Mouse (Mus musculus) megakaryocyte progenitor cell, adult 5-6 weeks (primary cell): ENCODE results near the gene Orm2. TPM values are rescaled to one million over a fixed set of nuclear protein-coding genes. Genes with fewer than 3 reads are reported as not detected.
A peak's percentile ranks its signal among the peaks of the same experiment; 100 is the strongest.

Experiments used
- ATAC-seq: replicated peaks from 2 replicates; pipeline ENCODE4 v1.8.0; 2016; ENCODE audit warnings: mild to moderate bottlenecking, moderate TSS enrichment, inconsistent platforms; ENCODE audit not compliant: poor library complexity
- total RNA-seq, 2 experiments: library from RNA; stranded (forward) in 1 of 2; stranded (reverse) in 1 of 2; fragments of 157-497, 149-512 nt in 1 of 2; fragments of 200-1000 nt in 1 of 2; gene quantifications; 2 replicates each; pipeline versions ENCODE4 v1.2.3 to v1.2.4; 2015 to 2017

Gene Orm2
- total RNA-seq, 2 experiments from 2014 or later, result not detected

GRCm38 (mm10) chr4:63404205-63404604 is 42.0 kb downstream of the Orm2 start:
- ATAC-seq, result no peak

GRCm38 (mm10) chr4:63405051-63405450 is 42.8 kb downstream of the Orm2 start:
- peak; percentile 18 for ATAC-seq

- no peak for ATAC-seq
Observed at GRCm38 (mm10) chr4:63405683-63406082, 43.4 kb downstream of the Orm2 start.

- ATAC-seq, result no peak
Observed at GRCm38 (mm10) chr4:63408247-63408646, 46.0 kb downstream of the Orm2 start.

- ATAC-seq, result peak; percentile 46
Observed at GRCm38 (mm10) chr4:63408649-63409048, 46.4 kb downstream of the Orm2 start.

GRCm38 (mm10) chr4:63409317-63409907 is 47.2 kb downstream of the Orm2 start:
- no peak for ATAC-seq

- ATAC-seq, result peak; percentile 43
Observed at GRCm38 (mm10) chr4:63409908-63410582, 47.8 kb downstream of the Orm2 start.

- ATAC-seq, result peak; percentile 85
Observed at GRCm38 (mm10) chr4:63410583-63410934, 48.3 kb downstream of the Orm2 start.

- ATAC-seq, result no peak
Observed at GRCm38 (mm10) chr4:63411222-63411621, 49.0 kb downstream of the Orm2 start.

GRCm38 (mm10) chr4:63414951-63415350 is 52.7 kb downstream of the Orm2 start:
- ATAC-seq, result no peak

Other genes with a start within 250 kb of the Orm2 start
- gene Ambp, start 207.7 kb upstream of the Orm2 start, total RNA-seq (2015), result not detected in 2 replicates
- 0.33 TPM in 1 of 2 replicates, not detected in the other for gene Ambp, start 207.7 kb upstream of the Orm2 start, total RNA-seq (2017)
- not detected in 2 replicates for gene Kif12, start 190.3 kb upstream of the Orm2 start, total RNA-seq (2015)
- gene Kif12, start 190.3 kb upstream of the Orm2 start, total RNA-seq (2017), result not detected in 2 replicates
- 0.07 and 0.15 TPM in 2 replicates for gene Col27a1, start 148.4 kb upstream of the Orm2 start, total RNA-seq (2015)
- 0.10 and 0.29 TPM in 2 replicates for gene Col27a1, start 148.4 kb upstream of the Orm2 start, total RNA-seq (2017)
- 1.5 and 4.2 TPM in 2 replicates for gene Orm1, start 17.9 kb upstream of the Orm2 start, total RNA-seq (2015)
- gene Orm1, start 17.9 kb upstream of the Orm2 start, total RNA-seq (2017), result 4.7 and 6.6 TPM in 2 replicates
- gene Orm3, start 6.3 kb upstream of the Orm2 start, total RNA-seq (2015), result not detected in 2 replicates
- gene Orm3, start 6.3 kb upstream of the Orm2 start, total RNA-seq (2017), result not detected in 2 replicates
- 20.9 and 26.7 TPM in 2 replicates for gene Akna, start 40.9 kb downstream of the Orm2 start, total RNA-seq (2015)
- gene Akna, start 40.9 kb downstream of the Orm2 start, total RNA-seq (2017), result 11.8 and 13.7 TPM in 2 replicates
- 1.7 and 3.6 TPM in 2 replicates for gene Whrn, start 133.5 kb downstream of the Orm2 start, total RNA-seq (2015)
- gene Whrn, start 133.5 kb downstream of the Orm2 start, total RNA-seq (2017), result 0.37 and 0.41 TPM in 2 replicates
- 102 and 121 TPM in 2 replicates for gene Atp6v1g1, start 182.3 kb downstream of the Orm2 start, total RNA-seq (2015)
- gene Atp6v1g1, start 182.3 kb downstream of the Orm2 start, total RNA-seq (2017), result 80.3 and 82.4 TPM in 2 replicates
- 4.7 and 4.8 TPM in 2 replicates for gene Tmem268, start 196.3 kb downstream of the Orm2 start, total RNA-seq (2015)
- 10.8 and 23.7 TPM in 2 replicates for gene Tmem268, start 196.3 kb downstream of the Orm2 start, total RNA-seq (2017)
- gene Gm11213, start 242.8 kb downstream of the Orm2 start, total RNA-seq (2015), result not detected in 2 replicates
- not detected in 2 replicates for gene Gm11213, start 242.8 kb downstream of the Orm2 start, total RNA-seq (2017)